Mouse (Mus musculus) neural tube, embryonic 14.5 days (tissue): ENCODE data around the gene Dlgap1. TPM values are rescaled to one million over a fixed set of nuclear protein-coding genes. Genes with fewer than 3 reads are reported as not detected.

Experiments
- ATAC-seq: fragments of 200-750 bp; cut with Nextera tagmentation; 2 replicates; pipeline ENCODE4 v1.8.0; 2017; ENCODE audit warnings: low read depth, mild to moderate bottlenecking, moderate TSS enrichment, moderate library complexity
- H3K27ac ChIP-seq: fragments of 300-500 bp; sonication (generic); 2 replicates; pipeline ENCODE4 v1.5.1; 2014; ENCODE audit warnings: low read depth, mild to moderate bottlenecking, control low read depth, low read length, moderate library complexity, mixed read lengths
- H3K27me3 ChIP-seq: fragments of 300-500 bp; sonication (generic); 2 replicates; pipeline ENCODE4 v1.6.1; 2014; ENCODE audit warnings: low read length; ENCODE audit not compliant: control insufficient read depth, insufficient read depth
- H3K36me3 ChIP-seq: fragments of 300-500 bp; sonication (generic); 2 replicates; pipeline ENCODE4 v1.6.1; 2014; ENCODE audit warnings: low read length, mixed read lengths; ENCODE audit not compliant: control insufficient read depth, insufficient read depth
- H3K4me1 ChIP-seq: fragments of 300-500 bp; sonication (generic); 2 replicates; pipeline ENCODE4 v1.6.1; 2014; ENCODE audit warnings: low read length; ENCODE audit not compliant: control insufficient read depth, insufficient read depth
- H3K4me2 ChIP-seq: fragments of 300-500 bp; sonication (generic); 2 replicates; pipeline ENCODE4 v1.6.1; 2014; ENCODE audit warnings: mild to moderate bottlenecking, low read depth, low read length, control low read depth
- H3K4me3 ChIP-seq: fragments of 300-500 bp; sonication (generic); 2 replicates; pipeline ENCODE4 v1.5.1; 2014; ENCODE audit warnings: low read depth, low read length, control low read depth, mixed read lengths
- H3K9ac ChIP-seq: fragments of 300-500 bp; sonication (generic); replicated peaks from 2 replicates; pipeline ENCODE4 v1.6.1; 2014; ENCODE audit warnings: low read depth, mild to moderate bottlenecking, control low read depth, low read length, mixed read lengths
- H3K9me3 ChIP-seq: fragments of 300-500 bp; sonication (generic); 2 replicates; pipeline ENCODE4 v1.6.1; 2016; ENCODE audit warnings: low read length; ENCODE audit not compliant: control insufficient read depth
- WGBS: fragments of 180-500 bp; shearing (Covaris S2); extraction: QIAGEN DNeasy Blood & Tissue Kit; methylation state at CpG from one replicate; pipeline ENCODE4 v1.1.7; 2014; 5-methylcytosine and 5-hydroxymethylcytosine counted together
- polyA plus RNA-seq: library from polyadenylated mRNA; unstranded; fragments of >200 nt; fragmentation: Nextera tagmentation; extraction: Ambion mirVana; gene quantifications from 2 replicates; pipeline ENCODE4 v1.2.1, GENCODE M21; 2014

Dlgap1 gene
- polyA plus RNA-seq, 1 experiment from 2014 or later, result 51.0 TPM

- ATAC-seq, result no peak
- no peak overlapping the region for H3K27ac ChIP-seq
- 83% methylated on average over 5 of the region's 5 CpGs for WGBS
- H3K9ac ChIP-seq, result no peak overlapping the region
- no peaks in the 10 kb centered on the region for H3K36me3 ChIP-seq
- no peak overlapping the region for H3K4me3 ChIP-seq
- H3K4me2 ChIP-seq, result no peak overlapping the region
- no peaks in the 10 kb centered on the region for H3K27me3 ChIP-seq
- no peaks in the 10 kb centered on the region for H3K4me1 ChIP-seq
- no peaks in the 10 kb centered on the region for H3K9me3 ChIP-seq
These were observed 636.8 kb downstream of the Dlgap1 start for GRCm38 (mm10) chr17:70605659-70606058.

DNA sequence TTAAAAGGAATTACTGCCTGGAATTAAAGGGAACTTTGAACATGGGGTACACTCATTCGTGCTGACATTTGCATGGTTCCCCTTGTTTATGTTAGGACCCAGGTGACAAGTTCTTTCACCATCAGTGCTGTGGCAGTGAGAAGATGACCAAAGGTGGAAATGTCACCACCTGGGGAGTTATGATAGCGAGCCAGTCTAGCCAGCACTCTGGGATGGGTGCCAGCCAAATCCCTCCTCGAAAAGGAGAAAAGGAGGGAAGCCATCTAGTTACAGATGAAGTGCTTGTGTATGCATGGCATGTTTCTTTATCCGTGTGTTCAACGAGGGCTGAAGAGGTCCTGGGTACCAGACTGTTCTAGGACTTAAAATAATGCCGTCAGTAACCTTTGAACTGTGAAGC is 643.3 kb downstream of the Dlgap1 start:
- Histone ChIP-seq H3K27me3 (no peaks in the 10 kb centered on the region), H3K9me3 (no peaks in the 10 kb centered on the region), H3K4me3 (no peak overlapping the region), H3K27ac (no peak overlapping the region), H3K4me2 (no peak overlapping the region), H3K36me3 (no peaks in the 10 kb centered on the region), H3K4me1 (no peaks in the 10 kb centered on the region), H3K9ac (no peak overlapping the region)
- WGBS, result 81% methylated on average over 6 of the region's 6 CpGs
- no peak for ATAC-seq

- no peaks in the 10 kb centered on the region for H3K4me1 ChIP-seq
- ATAC-seq, result no peak
- no peak overlapping the region for H3K27ac ChIP-seq
- no peak overlapping the region for H3K4me2 ChIP-seq
- 91% methylated on average over 7 of the region's 7 CpGs for WGBS
- H3K27me3 ChIP-seq, result no peaks in the 10 kb centered on the region
- no peak overlapping the region for H3K9ac ChIP-seq
- no peak overlapping the region for H3K4me3 ChIP-seq
- no peaks in the 10 kb centered on the region for H3K9me3 ChIP-seq
- H3K36me3 ChIP-seq, result no peaks in the 10 kb centered on the region
These were observed 645.0 kb downstream of the Dlgap1 start for GRCm38 (mm10) chr17:70613897-70614296.

DNA sequence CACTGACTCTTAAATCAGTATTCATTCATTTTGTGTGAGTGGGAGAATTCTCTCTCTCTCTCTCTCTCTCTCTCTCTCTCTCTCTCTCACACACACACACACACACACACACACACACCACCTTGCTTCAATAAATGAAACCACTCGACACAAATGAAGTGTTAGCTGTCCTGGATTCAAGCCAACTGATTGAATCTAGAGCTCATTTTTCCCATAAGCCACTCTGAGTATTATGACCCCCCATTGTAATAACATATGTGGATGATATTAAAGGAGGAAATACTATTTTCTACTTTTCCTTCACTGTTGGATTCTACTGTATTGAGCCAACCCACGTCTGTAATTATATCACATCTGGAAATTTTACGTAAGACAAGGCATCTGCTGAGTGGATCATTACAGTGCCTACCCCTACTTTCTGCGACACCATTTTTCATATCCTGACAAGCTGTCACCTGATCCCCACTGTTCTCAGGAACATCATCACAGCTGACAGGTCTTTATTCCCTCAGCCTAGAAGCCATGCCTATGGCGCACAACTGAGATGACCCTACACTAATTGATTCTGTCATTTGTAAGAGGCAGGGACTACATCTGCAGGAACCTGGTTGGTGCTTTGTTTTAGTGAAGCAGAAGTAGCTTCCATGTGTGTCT is 645.7 kb downstream of the Dlgap1 start:
- H3K27ac ChIP-seq, result no peak overlapping the region
- WGBS, result 70% methylated on average over 5 of the region's 5 CpGs
- no peak overlapping the region for H3K4me2 ChIP-seq
- no peaks in the 10 kb centered on the region for H3K4me1 ChIP-seq
- no peak overlapping the region for H3K9ac ChIP-seq
- no peaks in the 10 kb centered on the region for H3K27me3 ChIP-seq
- H3K9me3 ChIP-seq, result no peaks in the 10 kb centered on the region
- no peak overlapping the region for H3K4me3 ChIP-seq
- ATAC-seq, result peak; percentile 38; the same call in 1 of the 2 replicates
- H3K36me3 ChIP-seq, result no peaks in the 10 kb centered on the region

DNA sequence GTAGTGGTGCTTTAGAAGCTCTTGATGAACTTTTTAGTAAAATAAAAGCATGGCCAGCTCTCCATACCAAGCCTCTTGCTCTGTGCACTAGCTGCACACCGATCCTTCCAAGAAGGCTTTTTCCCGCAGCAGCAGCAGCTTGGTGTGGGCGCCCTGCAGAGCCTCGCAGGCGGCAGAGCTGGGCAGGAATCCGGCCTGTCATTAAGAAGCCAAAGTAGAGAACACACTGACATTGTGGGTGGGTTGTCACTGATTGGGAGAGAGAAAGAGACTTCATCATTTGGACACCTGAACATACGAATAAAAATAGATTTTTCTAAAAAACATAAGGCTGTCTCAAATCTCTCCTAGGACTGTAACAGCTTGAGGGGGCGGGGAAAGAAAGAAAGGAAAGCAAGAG is 653.6 kb downstream of the Dlgap1 start:
- Histone ChIP-seq H3K4me2 (no peak overlapping the region), H3K4me1 (no peaks in the 10 kb centered on the region), H3K36me3 (no peaks in the 10 kb centered on the region), H3K4me3 (no peak overlapping the region), H3K9ac (no peak overlapping the region), H3K27me3 (no peaks in the 10 kb centered on the region), H3K27ac (no peak overlapping the region), H3K9me3 (no peaks in the 10 kb centered on the region)
- WGBS, result 79% methylated on average over 8 of the region's 8 CpGs
- ATAC-seq, result no peak

DNA sequence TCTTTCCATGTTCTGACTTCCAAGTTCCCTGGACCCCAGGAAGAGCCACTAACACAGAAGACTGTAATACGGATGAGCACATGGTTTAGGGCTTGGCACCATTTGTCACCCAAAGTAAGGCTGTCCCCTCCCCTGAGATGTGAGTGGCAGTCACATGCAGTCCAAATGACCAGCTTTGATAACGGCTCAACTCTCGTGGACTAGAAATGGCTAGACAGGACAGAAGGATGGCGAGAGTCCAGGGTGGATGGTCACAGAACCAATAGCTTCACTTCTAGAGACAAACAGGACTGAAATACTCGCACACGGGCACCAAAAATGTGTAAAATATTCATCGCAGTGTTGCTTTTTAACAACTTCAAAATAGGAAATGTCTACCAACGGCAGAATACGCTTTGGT is 657.5 kb downstream of the Dlgap1 start:
- whole genome bisulfite sequencing, result 94% methylated on average over 9 of the region's 9 CpGs
- no peaks in the 10 kb centered on the region for H3K9me3 ChIP-seq
- no peaks in the 10 kb centered on the region for H3K27me3 ChIP-seq
- no peak overlapping the region for H3K27ac ChIP-seq
- ATAC-seq, result no peak
- H3K4me3 ChIP-seq, result no peak overlapping the region
- no peaks in the 10 kb centered on the region for H3K4me1 ChIP-seq
- H3K4me2 ChIP-seq, result no peak overlapping the region
- no peaks in the 10 kb centered on the region for H3K36me3 ChIP-seq
- H3K9ac ChIP-seq, result no peak overlapping the region

DNA sequence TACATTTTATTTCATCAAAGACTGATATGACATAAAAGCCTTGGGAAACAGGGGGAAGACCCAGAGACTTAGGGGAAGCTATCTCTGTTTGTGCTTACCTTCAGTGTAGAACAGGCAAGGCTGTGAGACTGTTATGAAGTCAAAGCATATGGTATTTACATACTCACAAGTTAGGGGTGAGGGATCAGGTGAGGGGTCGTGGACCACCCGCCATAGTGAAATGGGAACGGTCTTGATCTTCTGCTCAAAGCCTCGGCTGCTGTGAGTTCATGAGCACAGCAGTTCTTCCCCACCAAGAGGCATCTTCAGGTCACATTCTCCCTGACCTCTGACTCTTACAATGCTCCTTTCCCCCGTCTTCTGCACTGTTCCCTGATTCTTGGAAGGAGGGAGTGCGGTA is 658.1 kb downstream of the Dlgap1 start:
- no peak for ATAC-seq

DNA sequence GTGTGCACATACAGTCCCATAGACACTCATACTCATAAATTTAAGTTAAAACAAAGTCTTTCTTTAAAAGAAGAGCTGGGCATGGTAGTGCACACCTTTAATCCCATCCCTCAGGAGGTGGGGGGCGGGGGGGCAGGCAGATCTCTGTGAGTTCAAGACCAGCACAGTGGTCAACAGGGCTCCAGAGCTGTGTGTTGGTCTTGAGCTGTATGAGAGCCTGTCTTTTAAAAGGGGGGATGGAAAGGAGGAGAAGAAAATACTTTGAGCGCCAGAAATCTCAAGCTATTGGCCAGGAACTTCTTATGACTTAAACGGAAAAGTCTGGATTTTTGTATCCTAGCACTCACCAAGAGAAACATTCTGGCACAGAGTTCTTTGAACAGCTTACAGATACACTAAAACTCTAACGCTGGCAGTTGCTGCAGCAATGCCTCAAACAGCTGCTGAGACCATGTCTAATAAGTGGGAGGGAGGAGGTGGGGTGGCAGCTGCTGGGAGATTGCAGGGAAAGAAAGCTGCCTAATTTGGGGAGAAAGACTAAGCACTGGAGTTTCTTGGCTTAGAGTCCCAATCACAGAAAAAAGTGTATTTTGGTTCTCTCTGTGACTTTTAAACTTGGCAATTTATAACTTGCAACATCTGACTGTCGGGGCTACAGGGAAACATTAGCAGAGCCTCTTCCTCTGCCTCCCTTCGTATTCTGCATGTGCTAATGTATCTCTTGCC is 660.9 kb downstream of the Dlgap1 start:
- H3K4me3 ChIP-seq, result no peak overlapping the region
- no peak for ATAC-seq
- no peaks in the 10 kb centered on the region for H3K9me3 ChIP-seq
- no peaks in the 10 kb centered on the region for H3K36me3 ChIP-seq
- H3K27ac ChIP-seq, result no peak overlapping the region
- H3K27me3 ChIP-seq, result no peaks in the 10 kb centered on the region
- no peak overlapping the region for H3K9ac ChIP-seq
- WGBS, result 55% methylated on average over 6 of the region's 6 CpGs
- no peak overlapping the region for H3K4me2 ChIP-seq
- H3K4me1 ChIP-seq, result 0 out of 2 replicates have a peak, but pooled peaks cover 2% of the 10 kb centered on the region

More for the DNA sequence above, 658.1 kb downstream of the Dlgap1 start:
- Histone ChIP-seq H3K4me3 (no peak overlapping the region), H3K9ac (no peak overlapping the region), H3K27me3 (no peaks in the 10 kb centered on the region), H3K27ac (no peak overlapping the region), H3K4me2 (no peak overlapping the region), H3K36me3 (no peaks in the 10 kb centered on the region), H3K9me3 (no peaks in the 10 kb centered on the region), H3K4me1 (no peaks in the 10 kb centered on the region)
- WGBS, result 86% methylated on average over 6 of the region's 6 CpGs

DNA sequence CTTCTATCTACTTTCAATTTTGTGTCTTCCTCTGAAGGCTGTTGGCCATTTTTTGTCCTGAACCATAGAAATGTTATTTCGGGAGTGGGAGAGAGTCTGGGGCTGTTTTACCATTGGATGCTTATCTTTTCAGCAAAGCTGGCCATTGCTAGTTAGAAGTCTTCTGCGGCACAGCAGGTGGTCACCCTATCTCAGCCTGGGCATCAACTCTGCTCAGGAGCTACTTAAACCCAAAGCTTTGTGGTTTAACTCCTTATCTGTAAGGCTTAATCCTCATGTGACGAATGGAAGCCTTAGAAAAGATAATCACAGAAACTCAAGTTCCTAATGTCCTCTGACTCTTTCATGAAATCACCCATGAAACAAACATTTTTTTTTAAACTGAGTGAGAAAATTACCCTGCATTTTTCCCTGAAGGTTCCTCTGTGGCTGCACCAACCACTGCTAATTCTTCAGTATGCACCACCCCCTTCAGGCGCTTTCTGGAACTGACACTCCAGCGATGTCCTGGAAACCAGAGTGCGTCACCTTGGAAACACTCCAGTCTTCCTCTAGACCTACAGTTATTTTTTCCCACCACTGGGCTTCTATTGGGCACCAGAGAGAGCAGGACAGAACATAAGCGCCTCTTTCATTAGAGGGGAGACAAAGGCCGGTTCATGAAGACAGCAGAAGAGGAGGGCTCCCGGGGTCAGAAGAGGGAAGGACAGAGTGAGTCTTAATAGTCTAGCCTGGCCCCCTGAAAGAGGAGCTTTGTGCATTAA is 664.5 kb downstream of the Dlgap1 start:
- Histone ChIP-seq H3K4me3 (no peak overlapping the region), H3K27ac (0 out of 2 replicates have a peak overlapping the region, but pooled peaks have one; percentile 52), H3K4me2 (no peak overlapping the region), H3K9ac (no peak overlapping the region), H3K9me3 (no peaks in the 10 kb centered on the region), H3K4me1 (0 out of 2 replicates have a peak, but pooled peaks cover 2% of the 10 kb centered on the region), H3K36me3 (no peaks in the 10 kb centered on the region), H3K27me3 (no peaks in the 10 kb centered on the region)
- peak; percentile 95 for ATAC-seq
- 20% methylated on average over 9 of the region's 9 CpGs for WGBS
